Mouse (Mus musculus) ZHBTc4 (cell line): ENCODE measurements around the gene Eif4e2.

ENCODE experiments used
- DNase-seq: peaks from one replicate; pipeline ENCODE4 v3.0.0-alpha.2; 2011; ENCODE audit warnings: low read depth, low spot score

Gene Eif4e2

DNA sequence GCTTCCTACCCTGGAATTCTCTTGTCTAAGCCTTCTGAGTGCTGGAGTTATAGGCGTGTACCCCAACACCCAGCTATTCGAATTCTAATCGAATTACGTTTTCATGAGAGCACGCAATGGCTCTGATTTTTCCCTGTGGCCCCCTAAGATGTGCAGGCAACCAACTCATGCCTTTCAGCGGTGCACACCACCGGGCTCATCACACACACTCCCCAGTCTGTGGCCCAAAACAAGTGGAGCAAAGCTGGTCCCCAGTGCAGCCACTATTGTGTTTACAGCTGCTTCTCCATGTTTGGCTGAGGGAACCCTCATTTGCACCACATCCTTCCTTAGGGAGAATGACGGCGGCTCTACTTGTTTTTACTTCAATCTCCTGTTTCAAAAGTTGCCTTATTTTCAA, 49.5 kb downstream of the Eif4e2 start:
- no peak for DNase-seq

DNA sequence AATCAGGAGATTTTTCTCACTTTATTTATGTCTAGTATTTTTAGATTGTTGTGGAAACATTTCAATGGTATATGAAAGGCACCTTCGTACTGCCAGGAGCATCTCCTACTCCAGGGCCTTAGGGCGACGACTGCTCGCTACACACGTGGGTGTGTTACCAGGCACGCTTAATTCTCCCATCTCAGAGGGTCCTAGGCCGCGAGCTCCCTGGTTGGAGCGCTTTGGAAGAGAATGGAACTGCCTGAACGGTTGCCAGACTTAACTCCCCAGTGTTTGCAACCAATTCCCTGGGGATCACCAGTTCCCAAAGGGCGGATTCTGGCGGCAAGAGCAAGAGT, 50.1 kb downstream of the Eif4e2 start:
- peak; percentile 46 for DNase-seq

DNA sequence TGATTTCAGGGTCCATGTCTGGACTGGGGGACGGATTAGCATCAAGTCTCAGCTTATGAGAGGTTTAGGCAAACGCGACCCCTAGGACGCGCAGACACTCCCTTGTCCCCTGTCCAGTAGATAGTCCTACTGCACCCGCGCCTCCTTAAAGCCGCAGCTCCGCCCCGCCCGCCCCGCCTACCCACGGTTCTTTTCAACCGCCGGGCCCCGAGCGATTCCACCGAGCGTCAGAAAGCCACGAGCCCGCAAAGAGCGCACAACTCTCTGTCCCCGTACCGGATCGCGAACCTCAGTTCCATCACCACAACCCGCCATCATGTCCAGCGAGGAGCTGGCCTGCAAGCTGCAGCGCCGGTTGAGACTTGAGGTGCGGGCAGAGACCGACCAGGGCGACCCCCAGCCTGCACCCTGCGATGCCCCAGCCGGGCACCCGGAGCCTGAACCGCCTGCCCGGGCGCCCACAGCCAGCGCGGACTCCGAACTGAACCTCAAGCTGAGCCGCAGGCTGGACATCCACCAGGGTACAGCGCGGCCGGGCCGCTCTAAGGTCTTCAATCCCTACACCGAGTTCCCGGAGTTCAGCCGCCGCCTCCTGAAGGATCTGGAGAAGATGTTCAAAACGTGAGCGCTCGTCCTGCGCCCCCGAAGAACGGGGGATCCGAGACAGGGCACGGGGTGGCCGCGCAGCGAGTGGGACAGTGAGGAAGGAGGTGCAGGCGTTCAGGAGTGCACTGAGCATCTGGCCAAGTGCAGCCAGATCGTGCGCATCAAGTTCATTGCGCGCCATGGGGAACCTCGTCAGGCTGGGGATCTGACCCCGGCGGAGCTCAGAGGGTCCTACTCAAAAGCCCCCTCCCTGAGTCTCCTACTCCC, 50.7 kb downstream of the Eif4e2 start, which contains the start of gene Efhd1:
Gene Efhd1 (plus strand): TSS at position 230 of the 873 bp plus-strand sequence.
- DNase-seq, result peak; percentile 66

DNA sequence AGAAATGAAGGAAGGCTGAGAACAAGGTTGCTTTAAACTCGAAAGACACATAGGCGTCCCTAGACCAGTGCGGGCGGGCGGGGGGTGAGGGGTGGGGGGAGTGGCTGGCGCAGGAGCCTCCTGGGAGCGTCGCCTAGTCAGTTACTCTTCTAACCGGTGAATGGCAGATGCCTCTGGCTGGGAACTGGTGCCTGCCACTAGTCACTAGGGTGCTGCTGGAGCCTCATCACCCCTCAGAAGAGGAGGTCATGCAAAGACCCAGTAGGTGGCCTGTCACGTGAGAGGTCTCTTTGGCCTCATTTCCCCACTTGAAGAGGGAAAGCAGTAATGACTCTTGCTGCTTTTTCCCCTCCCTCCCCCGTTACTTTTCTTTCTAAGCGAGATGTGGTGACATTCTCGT, 51.5 kb downstream of the Eif4e2 start:
- DNase-seq, result peak; percentile 51

DNA sequence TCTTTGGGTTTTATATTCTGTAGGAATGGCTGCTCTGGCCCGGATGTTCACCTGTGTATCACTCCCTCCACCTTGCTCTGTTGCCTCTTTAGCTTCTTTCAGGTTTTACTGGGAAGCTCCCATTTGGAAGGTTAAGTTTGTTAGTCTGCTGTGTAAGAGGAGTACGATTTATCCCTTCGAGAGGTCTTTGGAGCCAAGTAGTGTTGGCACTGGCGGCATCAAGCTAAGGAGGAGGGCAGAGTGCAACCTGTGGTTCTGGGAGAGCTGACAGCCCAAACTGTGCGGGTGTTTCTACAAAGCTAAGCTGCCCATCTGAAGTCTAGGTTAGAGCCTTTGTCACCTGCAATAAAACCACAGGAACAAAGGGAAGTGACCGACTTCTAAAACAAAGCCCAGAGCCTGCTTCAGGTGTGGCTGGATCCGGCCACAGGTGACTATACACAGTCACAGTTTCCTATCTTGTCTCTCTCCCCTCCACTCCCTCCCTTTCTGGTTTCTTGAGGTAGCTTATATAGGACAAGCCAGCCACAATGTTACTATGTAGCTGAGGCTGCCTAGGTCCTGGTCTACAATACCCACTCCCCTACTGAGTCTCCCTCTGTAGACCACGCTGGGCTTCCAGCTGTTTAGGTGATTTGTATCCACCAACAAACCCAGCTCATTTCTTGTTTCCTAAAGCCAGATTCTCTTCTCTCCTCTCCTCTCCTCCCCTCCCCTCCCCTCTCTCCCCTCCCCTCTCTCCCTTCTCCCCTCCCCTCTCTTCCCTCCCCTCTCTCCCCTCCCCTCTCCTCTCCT, 52.8 kb downstream of the Eif4e2 start:
- DNase-seq, result no peak

DNA sequence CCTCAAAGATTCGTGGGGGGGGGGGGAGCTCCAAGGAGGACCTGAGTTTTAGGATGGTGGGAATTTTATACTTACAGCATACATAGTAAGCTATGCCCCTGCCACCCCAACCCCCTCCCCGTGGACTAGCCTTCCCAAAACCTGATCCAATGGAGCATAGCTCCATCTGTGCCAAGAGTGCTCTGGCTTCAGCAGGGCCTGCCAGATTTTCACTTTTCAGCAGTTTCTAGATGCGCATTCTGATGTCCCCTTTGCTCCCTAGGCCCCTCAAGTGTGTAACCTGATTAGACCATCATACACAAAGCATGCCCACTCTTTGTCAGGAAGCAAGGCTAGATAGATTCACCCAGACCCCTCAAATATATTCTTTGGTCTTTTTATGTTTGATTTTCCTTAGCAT, 56.5 kb downstream of the Eif4e2 start:
- no peak for DNase-seq

DNA sequence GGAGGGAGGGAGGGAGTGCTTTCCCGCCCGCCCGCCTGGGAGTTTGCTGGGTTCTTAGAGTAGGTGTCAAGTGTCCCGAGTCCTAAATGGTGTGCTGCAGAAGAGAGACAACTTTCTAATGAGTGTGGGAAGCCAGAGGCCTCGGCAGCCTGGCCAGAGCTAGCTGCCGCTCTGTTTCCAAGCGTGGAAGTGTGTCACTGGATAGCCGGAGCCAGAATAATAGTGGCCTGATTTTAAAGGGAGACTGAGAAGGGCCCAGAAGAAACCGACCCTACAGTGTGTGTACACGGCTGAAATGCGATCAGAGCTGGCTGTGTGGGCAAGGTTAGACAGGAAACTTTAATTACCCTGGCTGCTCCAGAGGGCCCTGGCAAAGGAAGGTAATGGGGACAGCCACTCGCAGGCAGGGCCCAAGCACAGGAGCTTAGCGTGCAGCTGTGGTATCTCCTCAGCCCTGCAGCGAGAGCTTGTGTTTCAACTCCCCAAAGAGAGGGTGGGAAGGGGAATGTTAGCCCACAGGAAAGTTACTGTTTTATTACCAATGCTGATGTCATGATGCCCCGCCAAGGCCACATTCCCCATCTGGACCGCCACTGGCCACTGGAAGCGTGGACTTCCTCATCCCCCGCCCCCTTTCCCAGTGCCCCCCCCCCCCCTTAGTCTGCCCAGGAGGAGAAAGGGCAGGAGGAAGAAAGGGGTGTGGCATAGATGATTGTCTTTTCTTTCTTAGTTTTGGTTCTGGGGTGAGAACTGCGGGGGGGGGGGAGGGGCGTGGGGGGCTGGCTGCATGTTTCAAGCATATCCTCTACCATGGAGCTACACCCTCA, 57.1 kb downstream of the Eif4e2 start:
- DNase-seq, result no peak

DNA sequence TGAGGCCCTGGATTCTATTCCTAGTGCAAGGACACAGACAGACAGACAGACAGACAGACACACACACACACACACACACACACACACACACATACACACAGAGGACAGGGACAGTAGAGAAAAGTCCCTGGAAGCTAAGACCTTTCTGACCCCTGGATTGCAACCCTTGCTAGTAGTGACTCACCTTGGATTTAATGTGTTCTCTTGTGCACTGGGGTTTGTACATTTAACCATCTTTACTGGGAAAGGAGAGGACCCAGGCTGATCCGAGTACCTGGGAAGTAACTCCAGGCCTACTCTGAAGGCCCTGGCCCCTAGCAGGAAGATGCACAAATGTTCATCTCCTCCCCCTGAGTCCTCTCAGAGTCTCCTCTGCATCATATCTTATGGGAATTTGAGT, 57.9 kb downstream of the Eif4e2 start:
- no peak for DNase-seq

DNA sequence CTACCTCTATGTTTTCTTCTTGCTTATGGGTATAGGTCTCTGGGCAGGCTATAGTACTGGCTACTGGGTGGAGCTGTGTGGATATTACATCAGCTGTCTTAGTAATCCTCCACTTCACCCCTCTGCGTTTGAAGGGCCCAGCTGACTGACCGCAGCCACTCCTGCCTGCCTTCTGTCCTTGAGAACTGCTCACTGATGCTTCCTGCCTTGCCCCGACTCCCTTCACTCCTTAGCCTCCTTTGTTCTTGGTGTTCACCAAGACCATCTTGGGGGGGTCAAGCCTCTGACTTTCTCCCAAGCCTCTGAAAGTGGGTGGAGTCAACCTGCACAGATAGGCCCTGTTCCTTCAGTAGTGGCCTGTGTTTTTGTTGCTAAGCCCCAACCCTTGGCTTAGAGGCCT, 58.7 kb downstream of the Eif4e2 start:
- DNase-seq, result no peak

DNA sequence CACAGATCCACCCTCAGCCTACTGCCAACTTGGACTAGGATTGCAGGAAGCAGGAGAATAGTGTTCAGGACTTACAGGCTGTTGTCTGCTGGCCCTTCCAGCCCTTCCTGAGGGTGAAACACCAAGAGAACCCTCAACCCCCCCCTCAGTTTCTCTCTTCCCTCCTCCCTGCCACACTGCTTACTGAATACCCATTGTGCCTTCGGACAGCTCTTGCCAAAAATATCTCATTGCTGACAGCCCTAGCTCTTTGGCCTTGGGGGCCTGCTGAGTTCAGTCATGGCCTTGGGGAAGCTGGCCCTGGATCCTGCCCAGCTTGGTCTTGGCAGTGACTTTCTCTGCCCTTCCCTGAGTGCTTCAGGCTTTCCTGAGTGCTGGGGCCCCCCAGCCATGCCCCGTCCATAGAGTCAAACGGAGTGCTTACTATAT, 59.8 kb downstream of the Eif4e2 start:
- DNase-seq, result no peak

DNA sequence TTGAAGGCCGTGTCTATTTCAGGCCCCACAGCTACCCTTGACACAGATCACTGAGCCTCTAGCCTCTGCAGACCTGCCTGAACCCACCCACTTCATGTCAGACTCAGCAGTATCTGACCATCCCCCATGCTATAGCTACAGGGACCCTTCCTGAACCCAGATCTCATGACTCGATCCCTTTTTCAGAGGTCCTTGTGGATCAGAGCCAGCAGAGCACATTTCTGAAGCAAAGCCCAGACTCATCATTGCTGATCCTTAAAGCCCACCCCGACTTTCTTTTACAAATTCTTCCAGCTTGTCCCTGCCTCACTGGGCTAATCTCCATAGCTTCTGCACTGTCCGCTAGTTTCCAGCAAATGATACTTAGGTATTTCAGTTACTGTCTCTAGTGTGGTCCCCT, 60.4 kb downstream of the Eif4e2 start:
- no peak for DNase-seq

DNA sequence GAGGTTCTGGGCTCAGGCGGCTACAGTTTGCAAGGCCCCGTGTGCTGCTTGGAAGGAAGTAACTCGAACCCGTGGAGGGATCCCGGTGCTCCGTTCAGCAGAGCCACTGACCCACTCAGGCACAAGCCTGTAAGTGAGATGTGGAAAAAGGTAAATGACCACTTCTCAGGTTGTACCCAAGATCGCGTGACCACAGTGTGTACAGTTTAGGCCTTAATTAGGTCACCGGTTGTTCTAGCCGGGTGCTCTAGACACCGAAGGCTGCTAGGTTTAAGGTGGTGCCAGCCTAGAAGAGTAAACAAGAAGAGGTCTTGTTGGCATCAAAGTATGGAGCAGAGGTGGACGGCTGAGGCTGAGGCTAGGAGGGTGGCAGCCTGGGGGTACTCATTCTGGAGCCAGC, 61.4 kb downstream of the Eif4e2 start:
- DNase-seq, result no peak

DNA sequence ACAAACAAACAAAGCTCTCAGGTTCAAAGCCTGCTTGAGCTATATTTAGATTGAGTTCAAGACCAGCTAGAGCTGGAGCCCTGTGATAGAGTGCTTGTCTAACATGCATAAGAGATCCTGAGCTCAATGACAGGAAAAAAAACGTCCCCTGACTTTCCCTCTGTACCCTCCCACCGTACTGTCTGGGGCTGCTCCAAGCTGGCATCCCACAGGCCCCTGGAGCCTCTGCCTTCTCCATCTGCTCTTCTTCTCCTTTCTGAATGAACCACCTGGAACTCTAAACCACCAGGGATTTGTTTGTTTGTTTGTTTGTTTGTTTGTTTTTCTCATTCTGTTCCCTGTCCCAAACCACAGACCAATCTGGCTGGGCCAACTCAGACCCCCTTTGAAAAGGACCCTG, 62.3 kb downstream of the Eif4e2 start:
- DNase-seq, result no peak

DNA sequence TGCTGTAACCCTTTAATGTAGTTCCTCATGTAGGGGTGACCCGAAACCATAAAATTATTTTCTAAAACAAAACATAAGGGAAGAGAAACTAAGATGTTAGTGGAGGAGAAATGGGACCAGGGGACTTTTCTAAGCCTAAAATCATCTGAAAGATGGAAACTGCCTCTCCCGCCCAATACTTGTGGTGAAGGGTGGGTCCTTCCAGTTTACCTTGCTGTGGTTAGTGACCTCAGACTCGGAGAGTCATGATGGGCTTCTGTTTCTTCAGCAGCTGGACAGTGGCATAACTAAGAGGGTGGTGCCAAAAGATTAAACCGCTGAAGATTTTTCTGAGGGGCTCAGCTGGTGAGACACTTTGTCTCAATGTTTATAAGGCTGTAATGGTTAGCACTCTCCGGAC, 66.6 kb downstream of the Eif4e2 start:
- no peak for DNase-seq

DNA sequence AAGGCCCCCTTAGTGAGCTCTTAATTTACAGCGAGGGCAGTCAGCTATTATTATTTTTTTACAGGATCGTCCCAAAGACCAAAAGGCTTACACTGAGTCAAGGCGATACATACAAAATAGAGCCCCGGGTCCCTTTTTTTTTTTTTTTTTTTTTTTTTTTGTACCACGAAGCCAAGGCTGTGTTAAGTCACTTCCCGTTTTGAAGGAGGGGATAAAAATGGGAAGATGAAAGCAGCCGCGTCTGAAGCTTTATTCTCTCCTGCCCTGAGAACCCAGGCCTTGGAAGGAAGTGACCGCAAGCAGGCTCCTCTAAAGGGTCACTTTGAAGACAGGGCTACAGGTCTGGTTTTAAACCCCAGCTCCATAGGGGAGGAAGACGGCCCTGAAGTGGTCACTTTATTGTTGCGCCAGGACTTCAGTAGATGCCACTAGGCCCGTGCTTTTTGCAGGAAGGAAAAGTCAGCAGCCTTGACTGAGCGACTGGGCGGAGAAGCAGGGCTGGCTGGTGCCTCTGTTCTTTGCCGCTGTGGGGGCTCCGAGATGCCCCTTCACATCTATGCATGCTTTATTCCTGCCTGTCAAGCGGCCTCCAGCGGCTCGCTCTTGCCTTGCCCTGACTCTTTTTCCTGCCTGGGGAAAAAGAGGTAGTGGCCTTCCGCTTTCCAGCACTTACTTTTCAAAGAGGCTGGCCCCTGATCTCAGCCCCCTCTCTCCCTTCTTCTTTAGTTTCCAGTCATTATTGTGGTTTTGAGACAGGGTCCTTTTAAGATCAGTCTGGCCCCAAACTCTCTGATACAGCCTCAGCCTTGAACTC, 68.1 kb downstream of the Eif4e2 start:
- DNase-seq, result no peak

DNA sequence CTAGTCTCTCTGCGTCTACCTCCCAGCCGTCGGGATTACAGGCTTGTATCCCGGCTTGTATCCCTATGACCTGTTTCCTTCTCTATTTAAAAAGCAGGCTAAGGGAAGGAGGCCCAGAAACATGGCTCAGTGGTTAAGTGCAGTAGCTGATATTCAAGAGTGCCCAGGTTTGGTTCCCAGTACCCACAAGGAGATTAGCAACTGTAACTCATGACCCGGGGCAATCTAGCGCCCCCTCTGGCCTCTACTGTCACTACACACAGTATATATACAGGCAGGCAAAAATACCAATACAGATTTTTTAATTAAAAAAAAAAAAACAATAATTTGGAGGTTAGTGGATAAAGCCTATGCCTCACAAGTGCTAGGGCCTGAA, 68.7 kb downstream of the Eif4e2 start:
- peak; percentile 65 for DNase-seq

DNA sequence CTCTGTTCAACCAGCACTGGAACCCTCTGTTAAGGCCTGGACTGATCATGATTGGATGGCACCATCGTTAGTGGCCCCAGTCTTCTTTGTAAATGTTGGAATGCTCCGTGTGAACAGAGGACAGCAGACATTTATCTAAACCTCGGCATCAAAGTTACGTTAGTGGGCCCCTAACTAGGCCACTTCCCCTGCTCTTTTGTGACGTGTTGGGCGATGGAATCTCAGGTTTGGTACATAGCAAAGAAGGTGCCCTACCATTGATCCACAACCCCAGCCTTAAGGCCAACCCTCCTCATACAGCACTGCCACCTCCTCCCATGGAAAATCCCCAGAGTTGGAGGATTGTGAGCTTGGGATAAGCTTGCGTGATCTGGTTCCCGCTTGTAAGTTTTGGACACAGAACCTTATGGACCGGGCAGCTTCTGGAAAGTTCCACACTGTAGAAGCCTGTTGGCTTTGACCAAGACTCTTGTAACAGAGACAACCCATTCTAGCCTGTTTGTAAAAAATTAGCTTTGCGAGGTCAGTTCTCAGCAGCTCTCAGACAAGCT, 69.8 kb downstream of the Eif4e2 start:
- DNase-seq, result no peak

DNA sequence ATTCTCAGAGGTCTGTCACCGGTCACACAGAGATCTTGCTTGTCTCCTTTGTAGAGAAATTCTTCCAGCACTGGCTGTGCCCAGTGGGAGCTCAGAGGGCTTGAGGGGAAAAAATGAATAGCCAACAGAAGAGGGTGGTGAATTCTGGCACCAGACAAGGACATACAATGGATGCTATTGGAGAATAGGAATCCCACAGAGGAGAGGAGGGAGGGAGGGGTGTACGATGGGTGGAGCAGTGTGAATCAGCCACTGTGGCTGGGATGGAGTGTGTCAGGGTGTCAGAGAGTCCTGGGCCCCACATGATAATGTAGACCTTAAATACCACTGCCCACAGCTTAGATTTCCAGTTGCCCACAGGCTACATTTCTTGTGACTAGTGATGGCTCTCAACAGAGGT, 73.4 kb downstream of the Eif4e2 start:
- no peak for DNase-seq
